Mouse (Mus musculus) thymus, postnatal 36 days (tissue): ENCODE results near the gene Eya2.

Experiments
- DNase-seq, 2 experiments: peaks; one replicate each; pipeline ENCODE4 v3.0.0; 2022; ENCODE audit warnings: mixed read lengths in 2 of 2

Gene Eya2

GRCm38 (mm10) chr2:165653001-165653921 is 58.4 kb downstream of the Eya2 start:
- DNase-seq: peak; percentile 68 to 75

GRCm38 (mm10) chr2:165654151-165654550 is 59.3 kb downstream of the Eya2 start:
- DNase-seq: peak in 1 of 2 experiments; percentile 3

- DNase-seq: peak; percentile 58 to 67
Measured at GRCm38 (mm10) chr2:165654696-165655491, 60.1 kb downstream of the Eya2 start.

GRCm38 (mm10) chr2:165656541-165656940 is 61.7 kb downstream of the Eya2 start:
- peak in 1 of 2 experiments; percentile 11 for DNase-seq

- peak in 1 of 2 experiments; percentile 2 for DNase-seq
Measured at GRCm38 (mm10) chr2:165656956-165657355, 62.1 kb downstream of the Eya2 start.

- peak in 1 of 2 experiments; percentile 29 for DNase-seq
Measured at GRCm38 (mm10) chr2:165659552-165659951, 64.7 kb downstream of the Eya2 start.

GRCm38 (mm10) chr2:165663266-165663665 is 68.4 kb downstream of the Eya2 start:
- DNase-seq: no peak

- no peak for DNase-seq
Measured at GRCm38 (mm10) chr2:165664648-165665047, 69.8 kb downstream of the Eya2 start.

GRCm38 (mm10) chr2:165665176-165665575 is 70.3 kb downstream of the Eya2 start:
- no peak for DNase-seq

- DNase-seq: no peak
Measured at GRCm38 (mm10) chr2:165667096-165667495, 72.3 kb downstream of the Eya2 start.

- no peak for DNase-seq
Measured at GRCm38 (mm10) chr2:165682719-165683118, 87.9 kb downstream of the Eya2 start.

GRCm38 (mm10) chr2:165687516-165687915 is 92.7 kb downstream of the Eya2 start:
- DNase-seq: no peak

- DNase-seq: no peak
Measured at GRCm38 (mm10) chr2:165688896-165689295, 94.1 kb downstream of the Eya2 start.

- no peak for DNase-seq
Measured at GRCm38 (mm10) chr2:165691016-165691415, 96.2 kb downstream of the Eya2 start.

GRCm38 (mm10) chr2:165692944-165693660 is 98.3 kb downstream of the Eya2 start:
- no peak for DNase-seq

GRCm38 (mm10) chr2:165694767-165695166 is 99.9 kb downstream of the Eya2 start:
- DNase-seq: no peak

- no peak for DNase-seq
Measured at GRCm38 (mm10) chr2:165700252-165700908, 105.5 kb downstream of the Eya2 start.

- DNase-seq: no peak
Measured at GRCm38 (mm10) chr2:165703033-165703805, 108.4 kb downstream of the Eya2 start.

- no peak for DNase-seq
Measured at GRCm38 (mm10) chr2:165708266-165708665, 113.4 kb downstream of the Eya2 start.

- DNase-seq: peak; percentile 8 to 22
Measured at GRCm38 (mm10) chr2:165716688-165717087, 121.9 kb downstream of the Eya2 start.
